Mouse (Mus musculus) liver, embryonic 11.5 days (tissue): ENCODE measurements around the gene Ephb1. TPM values are rescaled to one million over a fixed set of nuclear protein-coding genes. Genes with fewer than 3 reads are reported as not detected.
A peak's percentile ranks its signal among the peaks of the same experiment; 100 is the strongest.

Source experiments
- ATAC-seq: fragments of 200-750 bp; cut with Nextera tagmentation; replicated peaks from 2 replicates; pipeline ENCODE4 v1.8.0; 2017; ENCODE audit warnings: moderate number of reproducible peaks, mild to moderate bottlenecking, moderate TSS enrichment, moderate library complexity; ENCODE audit not compliant: low FRiP score
- DNase-seq: peaks from one replicate; pipeline ENCODE4 v3.0.0-alpha.2; 2017; ENCODE audit warnings: low spot score
- H3K27ac ChIP-seq: fragments of 300-500 bp; sonication (generic); 2 replicates; pipeline ENCODE4 v1.5.1; 2014; ENCODE audit warnings: mild to moderate bottlenecking, low read depth, low read length, control low read depth
- H3K27me3 ChIP-seq: fragments of 300-500 bp; sonication (generic); replicated peaks from 2 replicates; pipeline ENCODE4 v1.6.1; 2014; ENCODE audit warnings: low read length, mixed read lengths; ENCODE audit not compliant: control insufficient read depth, insufficient read depth
- H3K36me3 ChIP-seq: fragments of 300-500 bp; sonication (generic); 2 replicates; pipeline ENCODE4 v1.6.1; 2014; ENCODE audit warnings: mild to moderate bottlenecking, low read length, moderate library complexity, mixed read lengths; ENCODE audit not compliant: control insufficient read depth, insufficient read depth
- H3K4me1 ChIP-seq: fragments of 300-500 bp; sonication (generic); replicated peaks from 2 replicates; pipeline ENCODE4 v1.6.1; 2014; ENCODE audit warnings: low read length, mixed read lengths; ENCODE audit not compliant: control insufficient read depth, insufficient read depth
- H3K4me2 ChIP-seq: fragments of 300-500 bp; sonication (generic); 2 replicates; pipeline ENCODE4 v1.6.1; 2014; ENCODE audit warnings: mild to moderate bottlenecking, control low read depth, moderate library complexity
- H3K4me3 ChIP-seq: fragments of 300-500 bp; sonication (generic); 2 replicates; pipeline ENCODE4 v1.5.1; 2014; ENCODE audit warnings: low read depth, low read length, control low read depth
- H3K9ac ChIP-seq: fragments of 300-500 bp; sonication (generic); 2 replicates; pipeline ENCODE4 v1.6.1; 2014; ENCODE audit warnings: low read depth, low read length, control low read depth
- H3K9me3 ChIP-seq: fragments of 300-500 bp; sonication (generic); 2 replicates; pipeline ENCODE4 v1.6.1; 2016; ENCODE audit warnings: low read length, inconsistent platforms, mixed read lengths; ENCODE audit not compliant: control insufficient read depth
- WGBS: fragments of 180-500 bp; shearing (Covaris S2); extraction: QIAGEN DNeasy Blood & Tissue Kit; methylation state at CpG from one replicate; pipeline ENCODE4 v1.1.7; 2014; 5-methylcytosine and 5-hydroxymethylcytosine counted together
- polyA plus RNA-seq: library from polyadenylated mRNA; unstranded; fragments of >200 nt; fragmentation: Nextera tagmentation; extraction: Ambion mirVana; gene quantifications from 2 replicates; pipeline ENCODE4 v1.2.1, GENCODE M21; 2014

The Ephb1 gene
- polyA plus RNA-seq, 1 experiment from 2014 or later = 0.70 TPM

DNA sequence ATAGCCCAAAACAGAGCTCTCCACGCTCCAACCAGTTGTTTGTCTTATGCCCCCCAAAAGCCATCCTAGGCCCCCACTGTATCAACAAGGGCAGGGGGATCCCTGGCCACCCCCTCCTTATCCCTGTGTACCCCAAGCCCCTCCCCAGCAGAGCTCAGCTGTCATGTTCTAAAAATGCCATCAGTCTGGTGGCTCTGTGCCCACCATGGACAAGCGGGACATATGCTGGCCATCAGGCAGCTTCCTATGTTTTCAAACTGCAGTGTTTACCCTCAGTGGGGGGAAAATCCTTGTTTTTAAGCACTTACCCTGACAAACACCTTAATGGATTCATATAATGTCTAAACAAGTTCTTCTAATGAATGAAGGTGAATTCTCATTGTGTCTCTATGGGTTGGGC, 275.3 kb downstream of the Ephb1 start:
- WGBS = 81% methylated on average over 2 of the region's 2 CpGs

DNA sequence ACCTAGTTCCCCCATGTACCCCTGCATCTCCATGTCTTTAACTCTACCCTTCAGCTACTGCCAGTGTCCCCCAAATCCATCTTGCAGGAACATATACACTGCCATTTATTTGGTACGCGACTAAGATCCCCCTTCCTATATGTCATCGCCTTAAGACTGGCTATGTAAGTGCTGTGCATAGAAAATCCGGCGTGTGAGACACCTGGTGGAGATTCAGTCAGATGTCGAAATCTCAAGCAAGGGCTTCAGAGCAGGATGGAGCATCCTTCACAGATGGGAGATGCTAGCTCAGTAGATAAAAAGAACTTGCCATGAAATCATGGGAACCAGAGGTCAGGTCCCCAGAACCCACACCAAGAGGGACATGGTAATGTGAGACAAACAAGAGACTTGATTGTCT, 276.3 kb downstream of the Ephb1 start:
- Histone ChIP-seq H3K4me1 (no peaks in the 10 kb centered on the region), H3K4me3 (no peak overlapping the region), H3K9me3 (no peaks in the 10 kb centered on the region), H3K36me3 (no peaks in the 10 kb centered on the region), H3K27ac (no peak overlapping the region), H3K9ac (no peak overlapping the region), H3K27me3 (no peaks in the 10 kb centered on the region), H3K4me2 (no peak overlapping the region)
- ATAC-seq = no peak
- WGBS = 86% methylated on average over 6 of the region's 6 CpGs
- DNase-seq = no peak

More for the DNA sequence above, 275.3 kb downstream of the Ephb1 start:
- Histone ChIP-seq H3K27me3 (no peaks in the 10 kb centered on the region), H3K4me1 (no peaks in the 10 kb centered on the region), H3K9ac (no peak overlapping the region), H3K27ac (no peak overlapping the region), H3K4me2 (no peak overlapping the region), H3K4me3 (no peak overlapping the region), H3K9me3 (no peaks in the 10 kb centered on the region), H3K36me3 (no peaks in the 10 kb centered on the region)
- ATAC-seq = no peak
- no peak for DNase-seq

DNA sequence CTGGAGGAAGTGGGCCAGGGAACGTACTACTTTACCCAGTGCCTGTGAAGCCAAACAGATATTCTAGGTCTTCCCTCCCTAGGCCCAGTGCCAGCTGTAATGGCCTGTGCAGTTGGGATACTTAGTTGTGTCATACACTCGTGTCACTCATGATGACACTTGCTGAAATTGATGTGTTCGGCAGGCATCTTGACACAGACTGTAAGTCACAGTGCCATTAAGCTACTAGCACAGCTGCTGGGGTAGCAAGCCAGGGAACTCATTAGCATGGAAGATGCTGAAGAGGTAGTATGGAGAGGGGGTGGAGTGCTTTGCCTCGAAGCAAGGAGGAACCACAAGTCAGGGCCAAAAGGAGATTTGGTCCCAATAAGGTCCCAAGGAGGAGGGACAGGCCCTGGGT, 279.0 kb downstream of the Ephb1 start:
- H3K9ac ChIP-seq = no peak overlapping the region
- H3K4me3 ChIP-seq = no peak overlapping the region
- ATAC-seq (no peak), DNase-seq (no peak)
- no peaks in the 10 kb centered on the region for H3K9me3 ChIP-seq
- no peaks in the 10 kb centered on the region for H3K4me1 ChIP-seq
- H3K4me2 ChIP-seq = no peak overlapping the region
- no peak overlapping the region for H3K27ac ChIP-seq
- H3K27me3 ChIP-seq = no peaks in the 10 kb centered on the region
- no peaks in the 10 kb centered on the region for H3K36me3 ChIP-seq
- 60% methylated on average over 4 of the region's 4 CpGs for WGBS

DNA sequence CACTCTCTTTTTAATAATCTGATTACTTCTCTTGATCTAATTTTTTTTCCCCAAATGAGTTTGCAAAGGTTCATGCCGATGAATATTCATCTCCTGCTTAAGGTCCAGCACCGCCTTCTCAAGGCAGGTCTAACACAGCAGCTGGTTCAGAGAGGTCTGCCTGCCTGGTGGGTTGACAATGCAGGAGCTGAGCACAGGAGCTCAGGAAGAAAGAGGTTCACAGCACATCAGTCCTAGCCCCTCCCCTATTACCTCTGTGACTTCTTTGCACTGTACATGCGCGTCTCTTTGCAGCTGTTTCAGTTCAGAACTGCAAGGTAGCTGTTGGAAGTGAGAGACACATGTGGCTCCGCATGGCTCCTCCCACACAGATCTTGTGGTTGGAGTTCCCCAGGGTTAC, 281.1 kb downstream of the Ephb1 start:
- H3K27me3 ChIP-seq = no peaks in the 10 kb centered on the region
- ATAC-seq (no peak), DNase-seq (no peak)
- H3K4me2 ChIP-seq = no peak overlapping the region
- no peaks in the 10 kb centered on the region for H3K4me1 ChIP-seq
- H3K36me3 ChIP-seq = no peaks in the 10 kb centered on the region
- H3K9ac ChIP-seq = no peak overlapping the region
- no peak overlapping the region for H3K4me3 ChIP-seq
- no peak overlapping the region for H3K27ac ChIP-seq
- H3K9me3 ChIP-seq = no peaks in the 10 kb centered on the region
- 83% methylated on average over 5 of the region's 5 CpGs for WGBS

DNA sequence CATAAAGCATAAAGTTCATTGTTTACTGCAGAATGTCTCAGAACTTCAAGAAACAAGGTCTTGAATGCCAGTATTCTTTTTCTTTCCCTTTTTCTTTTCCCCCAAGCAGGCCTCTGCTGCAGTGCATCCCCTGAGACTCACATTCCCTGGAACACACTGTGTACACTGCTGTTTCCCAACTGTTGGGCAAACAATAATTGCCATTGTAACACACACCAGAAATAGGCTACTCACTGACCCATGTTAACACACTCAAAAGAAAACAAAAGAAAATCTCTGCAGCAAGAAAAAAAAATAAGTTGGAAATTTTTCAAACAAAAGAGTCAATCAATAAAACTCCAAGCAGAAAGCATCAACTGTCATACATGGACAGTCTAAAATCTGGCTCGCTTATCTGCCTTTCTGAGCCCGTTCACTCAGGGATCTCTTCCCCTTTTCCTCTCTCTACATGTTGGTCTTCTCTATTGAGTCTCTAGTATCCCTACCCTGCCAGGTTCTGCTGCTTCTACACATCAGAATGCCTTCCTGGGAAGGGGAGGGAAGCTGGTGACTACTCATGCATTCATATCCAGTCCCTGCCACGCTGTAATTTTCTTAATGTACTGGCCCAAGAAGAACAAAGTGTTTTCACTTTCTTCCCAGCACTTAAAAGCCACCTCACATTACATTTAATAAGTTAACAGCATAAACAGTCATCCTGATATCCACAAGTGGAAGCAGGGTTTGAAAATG, 285.2 kb downstream of the Ephb1 start:
- no peak overlapping the region for H3K27ac ChIP-seq
- H3K4me1 ChIP-seq = no peaks in the 10 kb centered on the region
- 69% methylated on average over 3 of the region's 3 CpGs for WGBS
- no peaks in the 10 kb centered on the region for H3K36me3 ChIP-seq
- H3K4me3 ChIP-seq = no peak overlapping the region
- no peak overlapping the region for H3K9ac ChIP-seq
- no peaks in the 10 kb centered on the region for H3K9me3 ChIP-seq
- no peak overlapping the region for H3K4me2 ChIP-seq
- DNase-seq = no peak
- no peaks in the 10 kb centered on the region for H3K27me3 ChIP-seq
- ATAC-seq = no peak

DNA sequence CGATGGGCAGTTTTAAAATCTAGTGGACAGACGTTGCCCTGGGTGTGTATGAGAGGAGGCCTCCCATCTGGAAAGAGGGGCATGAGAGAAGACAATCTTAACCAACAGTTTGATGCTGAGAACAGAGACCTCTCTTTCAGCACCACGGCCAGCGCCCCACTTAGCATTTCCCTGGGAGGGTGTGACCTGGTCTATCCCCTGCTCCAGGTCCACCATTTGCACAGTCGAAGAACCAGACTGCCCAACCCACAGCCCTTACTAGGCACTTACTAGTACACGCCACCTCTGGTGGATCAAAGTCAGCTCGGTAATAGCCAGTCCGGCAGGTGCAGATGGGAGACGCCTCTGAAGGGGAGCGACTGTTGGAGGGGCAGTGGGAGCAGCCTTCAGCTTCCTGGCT, 287.9 kb downstream of the Ephb1 start:
- H3K4me3 ChIP-seq = no peak overlapping the region
- H3K27me3 ChIP-seq = no peaks in the 10 kb centered on the region
- H3K4me2 ChIP-seq = no peak overlapping the region
- no peaks in the 10 kb centered on the region for H3K9me3 ChIP-seq
- no peak for ATAC-seq
- DNase-seq = peak; percentile 60
- WGBS = 54% methylated on average over 10 of the region's 10 CpGs
- H3K4me1 ChIP-seq = no peaks in the 10 kb centered on the region
- H3K36me3 ChIP-seq = no peaks in the 10 kb centered on the region
- H3K27ac ChIP-seq = no peak overlapping the region
- no peak overlapping the region for H3K9ac ChIP-seq

DNA sequence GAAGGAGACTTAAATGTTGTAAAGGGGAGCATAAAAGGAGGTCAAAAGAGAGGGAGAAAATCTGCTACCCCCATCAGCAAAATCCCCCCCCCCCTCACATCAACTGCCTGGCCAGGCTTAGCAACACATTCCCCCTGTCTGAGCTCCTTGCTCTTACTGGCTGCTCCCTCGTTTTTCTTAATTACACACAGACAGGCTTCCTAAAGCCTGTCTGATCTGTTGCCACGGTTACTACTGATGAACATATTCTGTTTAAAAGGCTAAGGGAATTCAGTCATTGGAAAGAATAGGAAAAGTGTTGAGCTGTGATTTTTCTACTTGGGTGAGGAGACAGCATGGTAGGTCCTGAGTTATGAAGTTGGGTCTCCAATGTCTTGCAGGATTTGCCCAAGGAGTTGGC, 308.6 kb downstream of the Ephb1 start:
- H3K36me3 ChIP-seq = no peaks in the 10 kb centered on the region
- 43% methylated on average over 2 of the region's 2 CpGs for WGBS

DNA sequence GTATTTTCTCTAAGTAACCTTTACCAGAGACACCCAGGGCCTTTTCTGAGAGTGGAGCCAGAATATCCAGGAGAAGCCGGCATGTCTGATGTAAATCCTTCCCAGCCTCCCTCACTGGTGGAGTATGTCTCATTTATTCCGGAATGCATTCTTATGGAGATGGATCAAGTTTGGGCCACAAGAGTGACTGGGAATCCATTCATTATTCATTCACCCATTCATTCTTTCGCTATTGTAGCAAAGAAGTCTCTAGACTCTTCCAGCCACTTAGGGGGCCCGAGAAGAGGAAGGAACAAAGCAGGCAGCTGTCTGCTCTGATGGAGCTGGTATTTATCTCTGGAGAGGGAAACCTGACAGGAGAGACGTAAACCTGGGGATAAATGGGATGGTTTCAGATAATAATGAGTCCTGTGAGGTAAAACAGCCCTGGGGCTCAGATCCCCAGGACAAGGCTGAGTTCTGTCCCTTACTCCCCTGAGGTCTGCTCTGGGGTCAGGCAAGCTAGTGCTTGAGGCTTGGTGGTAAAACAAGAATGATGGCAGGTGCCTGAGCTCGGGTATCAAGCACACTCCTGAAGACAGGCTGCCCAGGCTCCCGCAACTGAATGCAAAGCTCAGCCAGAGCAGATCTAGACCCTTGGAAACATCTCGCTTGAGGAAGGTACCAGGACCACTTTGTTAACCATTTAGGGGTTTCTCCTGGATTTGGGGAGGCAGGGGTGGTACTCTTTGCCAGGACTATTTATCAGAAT, 309.2 kb downstream of the Ephb1 start:
- no peak for DNase-seq
- 49% methylated on average over 8 of the region's 8 CpGs for WGBS
- Histone ChIP-seq H3K4me3 (no peak overlapping the region), H3K4me2 (no peak overlapping the region), H3K27ac (no peak overlapping the region), H3K9ac (no peak overlapping the region), H3K36me3 (no peaks in the 10 kb centered on the region), H3K27me3 (no peaks in the 10 kb centered on the region), H3K9me3 (no peaks in the 10 kb centered on the region), H3K4me1 (no peaks in the 10 kb centered on the region)
- ATAC-seq = no peak

More for the DNA sequence above, 308.6 kb downstream of the Ephb1 start:
- no peak for DNase-seq
- Histone ChIP-seq H3K9ac (no peak overlapping the region), H3K4me3 (no peak overlapping the region), H3K27ac (no peak overlapping the region), H3K27me3 (no peaks in the 10 kb centered on the region), H3K4me1 (no peaks in the 10 kb centered on the region), H3K4me2 (no peak overlapping the region), H3K9me3 (no peaks in the 10 kb centered on the region)
- ATAC-seq = no peak
